Mouse (Mus musculus) 416B (cell line): ENCODE measurements around the gene Rimbp3.

Experiments used
- DNase-seq: peaks from one replicate; pipeline ENCODE4 v3.0.0; 2011; ENCODE audit warnings: low read depth

The Rimbp3 gene

DNA sequence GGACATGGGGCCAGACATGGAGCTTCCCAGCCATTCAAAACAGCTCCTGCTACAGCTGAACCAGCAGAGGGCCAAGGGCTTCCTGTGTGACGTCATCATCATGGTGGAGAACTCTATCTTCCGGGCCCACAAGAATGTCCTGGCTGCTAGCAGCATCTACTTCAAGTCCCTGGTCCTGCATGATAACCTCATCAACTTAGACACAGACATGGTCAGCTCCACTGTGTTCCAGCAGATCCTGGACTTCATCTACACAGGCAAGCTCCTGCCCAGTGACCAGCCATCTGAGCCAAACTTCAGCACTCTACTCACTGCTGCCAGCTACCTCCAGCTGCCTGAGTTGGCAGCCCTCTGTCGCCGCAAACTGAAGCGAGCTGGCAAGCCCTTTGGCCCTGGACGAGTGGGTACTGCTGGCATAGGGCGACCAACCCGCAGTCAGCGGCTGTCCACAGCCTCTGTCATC, 49.0 kb downstream of the Rimbp3 start:
- peak; percentile 46 for DNase-seq

DNA sequence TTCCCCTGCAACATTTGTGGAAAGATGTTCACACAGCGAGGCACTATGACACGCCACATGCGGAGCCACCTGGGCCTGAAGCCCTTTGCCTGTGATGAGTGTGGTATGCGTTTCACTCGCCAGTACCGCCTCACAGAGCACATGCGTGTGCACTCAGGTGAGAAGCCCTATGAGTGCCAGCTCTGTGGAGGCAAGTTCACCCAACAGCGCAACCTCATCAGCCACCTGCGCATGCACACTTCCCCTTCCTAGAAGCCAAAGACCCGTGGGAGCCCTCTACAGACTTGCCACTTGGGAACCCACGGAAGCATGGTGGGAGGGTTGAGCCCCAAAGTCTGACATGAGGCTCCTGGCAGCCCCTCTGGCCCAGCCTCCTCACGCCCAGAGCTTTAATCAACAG, 50.5 kb downstream of the Rimbp3 start:
- no peak for DNase-seq

DNA sequence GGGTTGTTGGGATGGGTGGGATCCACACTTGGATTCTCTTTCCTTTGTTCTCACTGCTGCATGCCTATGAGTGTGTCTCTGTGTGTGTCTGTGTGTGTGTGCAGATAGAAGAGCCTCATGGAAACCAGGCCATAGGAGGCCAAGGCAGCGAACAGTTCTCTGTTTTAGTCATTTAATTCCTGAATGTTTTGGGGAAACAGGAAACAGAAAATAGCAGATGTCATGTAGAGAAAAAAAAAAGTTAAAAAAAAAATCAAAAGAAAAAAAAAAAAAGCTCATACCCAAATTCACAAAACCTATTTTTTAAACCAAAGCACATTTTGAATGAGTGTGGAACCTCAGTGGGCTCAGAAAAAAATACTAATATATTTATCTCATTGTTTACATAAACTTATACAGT, 52.9 kb downstream of the Rimbp3 start:
- DNase-seq: no peak
